Mouse (Mus musculus) stomach, embryonic 15.5 days (tissue): Measurements from ENCODE around the gene Epha4. TPM values are rescaled to one million over a fixed set of nuclear protein-coding genes. Genes with fewer than 3 reads are reported as not detected.

Source experiments
- ATAC-seq: fragments of 200-750 bp; cut with Nextera tagmentation; 2 replicates; pipeline ENCODE4 v1.8.0; 2017; ENCODE audit warnings: low read depth, moderate number of reproducible peaks, moderate TSS enrichment; ENCODE audit not compliant: insufficient read depth, low FRiP score
- H3K27ac ChIP-seq: fragments of 300-500 bp; sonication (generic); 2 replicates; pipeline ENCODE4 v1.5.1; 2015; ENCODE audit warnings: mild to moderate bottlenecking, inconsistent platforms
- H3K27me3 ChIP-seq: fragments of 300-500 bp; sonication (generic); replicated peaks from 2 replicates; pipeline ENCODE4 v1.6.1; 2015; ENCODE audit warnings: inconsistent platforms
- H3K36me3 ChIP-seq: fragments of 300-500 bp; sonication (generic); 2 replicates; pipeline ENCODE4 v1.6.1; 2015; ENCODE audit warnings: inconsistent platforms
- H3K4me1 ChIP-seq: fragments of 300-500 bp; sonication (generic); 2 replicates; pipeline ENCODE4 v1.6.1; 2015; ENCODE audit warnings: inconsistent platforms
- H3K4me2 ChIP-seq: fragments of 300-500 bp; sonication (generic); 2 replicates; pipeline ENCODE4 v1.6.1; 2015; ENCODE audit warnings: mild to moderate bottlenecking, inconsistent platforms
- H3K4me3 ChIP-seq: fragments of 300-500 bp; sonication (generic); replicated peaks from 2 replicates; pipeline ENCODE4 v1.5.1; 2015; ENCODE audit warnings: inconsistent platforms
- H3K9ac ChIP-seq: fragments of 300-500 bp; sonication (generic); 2 replicates; pipeline ENCODE4 v1.6.1; 2015; ENCODE audit warnings: inconsistent platforms
- H3K9me3 ChIP-seq: fragments of 300-500 bp; sonication (generic); 2 replicates; pipeline ENCODE4 v1.6.1; 2016; ENCODE audit warnings: inconsistent platforms
- WGBS: fragments of 180-500 bp; shearing (Covaris S2); methylation state at CpG from one replicate; pipeline ENCODE4 v1.1.7; 2015; 5-methylcytosine and 5-hydroxymethylcytosine counted together
- polyA plus RNA-seq: library from polyadenylated mRNA; unstranded; fragments of >200 nt; fragmentation: Nextera tagmentation; extraction: Ambion mirVana; gene quantifications from 2 replicates; pipeline ENCODE4 v1.2.1, GENCODE M21; 2015

Epha4 gene
- polyA plus RNA-seq, 1 experiment from 2014 or later = 11.8 TPM

GRCm38 (mm10) chr1:77435045-77435444 lies 79.8 kb downstream of the Epha4 start:
- ATAC-seq = no peak
- WGBS = 17% methylated on average over 4 of the region's 4 CpGs
- H3K4me3 ChIP-seq = no peak overlapping the region

GRCm38 (mm10) chr1:77433148-77433547 lies 81.7 kb downstream of the Epha4 start:
- WGBS = 94% methylated on average over 3 of the region's 3 CpGs
- H3K9me3 ChIP-seq = no peaks in the 10 kb centered on the region
- no peak overlapping the region for H3K27ac ChIP-seq
- ATAC-seq = no peak
- H3K4me2 ChIP-seq = no peak overlapping the region
- H3K9ac ChIP-seq = no peak overlapping the region
- H3K27me3 ChIP-seq = no peaks in the 10 kb centered on the region
- H3K4me1 ChIP-seq = no peaks in the 10 kb centered on the region
- no peak overlapping the region for H3K4me3 ChIP-seq
- no peaks in the 10 kb centered on the region for H3K36me3 ChIP-seq

More at GRCm38 (mm10) chr1:77435045-77435444, 79.8 kb downstream of the Epha4 start:
- Histone ChIP-seq H3K9me3 (no peaks in the 10 kb centered on the region), H3K9ac (no peak overlapping the region), H3K27me3 (no peaks in the 10 kb centered on the region), H3K27ac (no peak overlapping the region), H3K4me1 (no peaks in the 10 kb centered on the region), H3K36me3 (no peaks in the 10 kb centered on the region), H3K4me2 (no peak overlapping the region)

GRCm38 (mm10) chr1:77432489-77432888 lies 82.4 kb downstream of the Epha4 start:
- Histone ChIP-seq H3K9ac (no peak overlapping the region), H3K4me2 (no peak overlapping the region), H3K27ac (no peak overlapping the region), H3K36me3 (no peaks in the 10 kb centered on the region), H3K4me3 (no peak overlapping the region), H3K27me3 (no peaks in the 10 kb centered on the region), H3K4me1 (no peaks in the 10 kb centered on the region), H3K9me3 (no peaks in the 10 kb centered on the region)
- no peak for ATAC-seq
- WGBS = 87% methylated on average over 2 of the region's 2 CpGs

GRCm38 (mm10) chr1:77429174-77429573 lies 85.7 kb downstream of the Epha4 start:
- no peaks in the 10 kb centered on the region for H3K27me3 ChIP-seq
- no peak overlapping the region for H3K27ac ChIP-seq
- no peaks in the 10 kb centered on the region for H3K9me3 ChIP-seq
- H3K4me2 ChIP-seq = no peak overlapping the region
- no peak overlapping the region for H3K9ac ChIP-seq
- no peak for ATAC-seq
- no peak overlapping the region for H3K4me3 ChIP-seq
- no peaks in the 10 kb centered on the region for H3K4me1 ChIP-seq
- 65% methylated on average over 6 of the region's 6 CpGs for WGBS
- H3K36me3 ChIP-seq = peaks cover 5% of the 10 kb centered on the region; the same call in 1 of the 2 replicates

- no peak overlapping the region for H3K27ac ChIP-seq
- 61% methylated on average over 6 of the region's 6 CpGs for WGBS
Observed at GRCm38 (mm10) chr1:77426956-77427355, 87.9 kb downstream of the Epha4 start.

GRCm38 (mm10) chr1:77425171-77425570 lies 89.7 kb downstream of the Epha4 start:
- Histone ChIP-seq H3K9ac (no peak overlapping the region), H3K27me3 (no peaks in the 10 kb centered on the region), H3K4me1 (no peaks in the 10 kb centered on the region), H3K9me3 (no peaks in the 10 kb centered on the region), H3K4me2 (no peak overlapping the region), H3K36me3 (peaks cover 5% of the 10 kb centered on the region; the same call in 1 of the 2 replicates), H3K27ac (no peak overlapping the region), H3K4me3 (no peak overlapping the region)
- no peak for ATAC-seq
- 83% methylated on average over 3 of the region's 3 CpGs for WGBS

More at GRCm38 (mm10) chr1:77426956-77427355, 87.9 kb downstream of the Epha4 start:
- Histone ChIP-seq H3K9me3 (no peaks in the 10 kb centered on the region), H3K27me3 (no peaks in the 10 kb centered on the region), H3K4me2 (no peak overlapping the region), H3K4me3 (no peak overlapping the region), H3K36me3 (peaks cover 5% of the 10 kb centered on the region; the same call in 1 of the 2 replicates), H3K9ac (no peak overlapping the region), H3K4me1 (no peaks in the 10 kb centered on the region)
- no peak for ATAC-seq

- Histone ChIP-seq H3K4me1 (no peaks in the 10 kb centered on the region), H3K4me2 (no peak overlapping the region)
Observed at GRCm38 (mm10) chr1:77421081-77421480, 93.8 kb downstream of the Epha4 start.

GRCm38 (mm10) chr1:77420348-77420747 lies 94.5 kb downstream of the Epha4 start:
- Histone ChIP-seq H3K4me1 (no peaks in the 10 kb centered on the region), H3K4me2 (no peak overlapping the region), H3K27ac (no peak overlapping the region), H3K9me3 (no peaks in the 10 kb centered on the region), H3K4me3 (no peak overlapping the region), H3K9ac (no peak overlapping the region), H3K36me3 (no peaks in the 10 kb centered on the region), H3K27me3 (no peaks in the 10 kb centered on the region)
- ATAC-seq = no peak
- 77% methylated on average over 2 of the region's 2 CpGs for WGBS

More at GRCm38 (mm10) chr1:77421081-77421480, 93.8 kb downstream of the Epha4 start:
- Histone ChIP-seq H3K27me3 (no peaks in the 10 kb centered on the region), H3K4me3 (no peak overlapping the region), H3K9ac (no peak overlapping the region), H3K9me3 (no peaks in the 10 kb centered on the region), H3K36me3 (peaks cover 3% of the 10 kb centered on the region; the same call in 1 of the 2 replicates), H3K27ac (no peak overlapping the region)
- no peak for ATAC-seq
- WGBS = 82% methylated on average over 3 of the region's 3 CpGs

- Histone ChIP-seq H3K9ac (no peak overlapping the region), H3K4me1 (no peaks in the 10 kb centered on the region), H3K9me3 (no peaks in the 10 kb centered on the region), H3K4me2 (no peak overlapping the region), H3K4me3 (no peak overlapping the region), H3K27ac (no peak overlapping the region), H3K36me3 (no peaks in the 10 kb centered on the region), H3K27me3 (no peaks in the 10 kb centered on the region)
- no peak for ATAC-seq
- 60% methylated on average over 4 of the region's 4 CpGs for WGBS
Observed at GRCm38 (mm10) chr1:77416872-77417271, 98.0 kb downstream of the Epha4 start.

- no peaks in the 10 kb centered on the region for H3K27me3 ChIP-seq
- no peak overlapping the region for H3K4me2 ChIP-seq
- H3K27ac ChIP-seq = no peak overlapping the region
- no peaks in the 10 kb centered on the region for H3K9me3 ChIP-seq
- H3K4me3 ChIP-seq = no peak overlapping the region
- H3K36me3 ChIP-seq = no peaks in the 10 kb centered on the region
- no peak overlapping the region for H3K9ac ChIP-seq
- H3K4me1 ChIP-seq = no peaks in the 10 kb centered on the region
- no peak for ATAC-seq
- 44% methylated on average over 9 of the region's 9 CpGs for WGBS
Observed at GRCm38 (mm10) chr1:77412871-77413669, 101.8 kb downstream of the Epha4 start.

GRCm38 (mm10) chr1:77412285-77412684 lies 102.6 kb downstream of the Epha4 start:
- Histone ChIP-seq H3K9ac (no peak overlapping the region), H3K4me3 (no peak overlapping the region), H3K36me3 (no peaks in the 10 kb centered on the region), H3K27me3 (no peaks in the 10 kb centered on the region), H3K4me2 (no peak overlapping the region), H3K4me1 (no peaks in the 10 kb centered on the region), H3K27ac (no peak overlapping the region), H3K9me3 (no peaks in the 10 kb centered on the region)
- ATAC-seq = no peak
- WGBS = 78% methylated on average over 13 of the region's 13 CpGs

GRCm38 (mm10) chr1:77411222-77411621 lies 103.7 kb downstream of the Epha4 start:
- 92% methylated on average over 4 of the region's 4 CpGs for WGBS
- no peak overlapping the region for H3K9ac ChIP-seq
- no peak for ATAC-seq
- H3K27ac ChIP-seq = no peak overlapping the region
- no peaks in the 10 kb centered on the region for H3K36me3 ChIP-seq
- no peaks in the 10 kb centered on the region for H3K4me1 ChIP-seq
- H3K4me2 ChIP-seq = no peak overlapping the region
- H3K27me3 ChIP-seq = no peaks in the 10 kb centered on the region
- no peak overlapping the region for H3K4me3 ChIP-seq
- H3K9me3 ChIP-seq = no peaks in the 10 kb centered on the region
